ENCODE assay signal across 12 mouse cellular contexts in the genomic region with DNA sequence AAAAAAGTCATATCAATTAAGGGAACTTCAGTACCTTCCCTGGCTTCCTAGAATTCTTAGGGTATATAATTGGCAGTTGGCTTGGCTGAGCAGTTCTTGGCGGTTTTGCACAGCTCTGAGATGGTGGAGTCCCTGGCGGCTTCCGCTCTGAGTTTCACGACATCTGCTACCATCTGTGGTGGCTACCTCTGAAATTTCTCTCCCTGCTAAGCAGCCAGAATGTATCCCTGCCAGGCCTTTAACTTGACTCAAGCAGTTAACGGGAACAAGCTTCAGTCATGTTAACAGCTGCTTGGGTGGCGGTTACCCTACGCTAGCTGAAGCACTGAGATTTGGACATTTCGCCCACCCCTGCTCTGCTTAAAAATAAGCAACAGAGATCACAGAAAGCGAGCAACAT.
DNase-seq lines count a peak whose midpoint lies in the region; ATAC-seq and TF ChIP-seq lines count a peak whose summit lies in the region.
"Had no signal": no experiment of that assay in that cellular context is flagged by ENCODE, and none has a peak within 500 bp of the region (broad histone marks: within the 10 kb centered on the region; RNA-seq: fewer than 3 reads in every experiment).

No protein-coding gene starts in this region.

- no peak for DNase-seq in heart, postnatal 0 days (ENCODE audit: low spot score)
- no peak for DNase-seq in heart, postnatal 36 days
- DNase-seq in stomach, postnatal 0 days (ENCODE audit: low spot score) = no peak
- peak; percentile 33 to 75 for DNase-seq in left cerebral cortex, adult 9 months (ENCODE audit: low spot score in 2 of 2)
- no peak for DNase-seq in liver
- DNase-seq in cerebellum, adult 8-10 months = no peak
- DNase-seq in gastrocnemius, adult 2 months = no peak
- DNase-seq: thymus, adult 18-20 months had no signal

- no peaks in the 10 kb centered on the region for H3K27me3 ChIP-seq in heart, postnatal 0 days (ENCODE audit: control insufficient read depth, insufficient read depth, low read length)
- no peaks in the 10 kb centered on the region for H3K27me3 ChIP-seq in stomach, embryonic 16.5 days (ENCODE audit: control insufficient read depth, insufficient read depth, low read length)
- no peaks in the 10 kb centered on the region for H3K27me3 ChIP-seq in stomach, postnatal 0 days (ENCODE audit: control insufficient read depth, insufficient read depth, low read length)

- H3K4me3 ChIP-seq in heart, postnatal 0 days (ENCODE audit: low read depth, low read length) = no peak overlapping the region
- H3K4me3 ChIP-seq in stomach, embryonic 16.5 days (replicated peaks; ENCODE audit: low read length) = no peak overlapping the region
- no peak overlapping the region for H3K4me3 ChIP-seq in stomach, postnatal 0 days (ENCODE audit: low read depth, low read length)
- H3K4me3 ChIP-seq in gastrocnemius, adult 2 months = no peak overlapping the region
- H3K4me3 ChIP-seq: hindbrain, embryonic 10.5 days; myocyte had no signal

- TF ChIP-seq EP300 in heart, postnatal 0 days (IDR thresholded peaks at IDR 0.05; ENCODE audit: low read depth) = no peak
- TF ChIP-seq EP300 in stomach, postnatal 0 days (optimal IDR thresholded peaks at IDR 0.05) = no peak

- H3K4me1 ChIP-seq in heart, postnatal 0 days (ENCODE audit: control insufficient read depth, insufficient read depth) = no peaks in the 10 kb centered on the region
- no peaks in the 10 kb centered on the region for H3K4me1 ChIP-seq in stomach, embryonic 16.5 days (ENCODE audit: control insufficient read depth, insufficient read depth, low read length)
- H3K4me1 ChIP-seq in stomach, postnatal 0 days (replicated peaks; ENCODE audit: control insufficient read depth, insufficient read depth) = no peaks in the 10 kb centered on the region

- no peaks in the 10 kb centered on the region for H3K9me3 ChIP-seq in heart, postnatal 0 days (replicated peaks; ENCODE audit: control insufficient read depth, low read length)
- H3K9me3 ChIP-seq in stomach, embryonic 16.5 days (replicated peaks; ENCODE audit: control insufficient read depth, low read length) = no peaks in the 10 kb centered on the region
- H3K9me3 ChIP-seq in stomach, postnatal 0 days (ENCODE audit: control insufficient read depth, low read length) = no peaks in the 10 kb centered on the region
- H3K9me3 ChIP-seq: hindbrain, embryonic 10.5 days had no signal

- intact Hi-C loops in heart, postnatal 36 days (cut with DNase I) = no loop called here
- intact Hi-C loops in gastrocnemius, adult 2 months (cut with DNase I) = no loop called here

- 84% methylated on average over 9 of the region's 9 CpGs for WGBS in heart, postnatal 0 days
- whole genome bisulfite sequencing in stomach, embryonic 16.5 days = 61% methylated on average over 9 of the region's 9 CpGs
- WGBS in stomach, postnatal 0 days = 64% methylated on average over 9 of the region's 9 CpGs

- H3K9ac ChIP-seq in heart, postnatal 0 days (replicated peaks; ENCODE audit: low read depth, low read length) = no peak overlapping the region
- H3K9ac ChIP-seq in stomach, embryonic 16.5 days (ENCODE audit: low read length) = no peak overlapping the region
- no peak overlapping the region for H3K9ac ChIP-seq in stomach, postnatal 0 days (ENCODE audit: low read length)

- peak; percentile 44; the same call in 1 of the 2 replicates for ATAC-seq in heart, postnatal 0 days (ENCODE audit: insufficient read depth, low read depth)
- ATAC-seq in stomach, embryonic 16.5 days (ENCODE audit: insufficient read depth, low FRiP score) = peak; percentile 51; the same call in 1 of the 2 replicates
- ATAC-seq in stomach, postnatal 0 days (ENCODE audit: low FRiP score, low TSS enrichment) = no peak
- ATAC-seq: CD4-positive, CD25-positive, alpha-beta regulatory T cell, adult 4 months had no signal

- H3K4me2 ChIP-seq in heart, postnatal 0 days (ENCODE audit: low read depth, low read length) = no peak overlapping the region
- no peak overlapping the region for H3K4me2 ChIP-seq in stomach, embryonic 16.5 days (ENCODE audit: low read depth, low read length)
- no peak overlapping the region for H3K4me2 ChIP-seq in stomach, postnatal 0 days (replicated peaks; ENCODE audit: low read depth)

- no peak overlapping the region for H3K27ac ChIP-seq in heart, postnatal 0 days (ENCODE audit: low read depth)
- peak overlapping the region; percentile 57 for H3K27ac ChIP-seq in stomach, embryonic 16.5 days (ENCODE audit: low read length)
- no peak overlapping the region for H3K27ac ChIP-seq in stomach, postnatal 0 days (replicated peaks)
- no peak overlapping the region for H3K27ac ChIP-seq in gastrocnemius, adult 2 months
- H3K27ac ChIP-seq: hindbrain, embryonic 10.5 days had no signal

- no peaks in the 10 kb centered on the region for H3K36me3 ChIP-seq in heart, postnatal 0 days (replicated peaks; ENCODE audit: control insufficient read depth, insufficient read depth, low read length)
- H3K36me3 ChIP-seq in stomach, embryonic 16.5 days (ENCODE audit: control insufficient read depth, insufficient read depth, low read length) = no peaks in the 10 kb centered on the region
- no peaks in the 10 kb centered on the region for H3K36me3 ChIP-seq in stomach, postnatal 0 days (ENCODE audit: control insufficient read depth, insufficient read depth, low read length)
- H3K36me3 ChIP-seq: hindbrain, embryonic 10.5 days had no signal

- no peak for TF ChIP-seq CTCF in heart, postnatal 0 days (IDR thresholded peaks at IDR 0.05; ENCODE audit: low read depth)
- TF ChIP-seq CTCF in stomach, postnatal 0 days (IDR thresholded peaks at IDR 0.05; ENCODE audit: low read depth) = no peak
- no peak for TF ChIP-seq CTCF in gastrocnemius, adult 2 months (IDR thresholded peaks at IDR 0.05)

Comparison
In these comparisons a context has a peak if more than half of its experiments do, and no peak if none do; other contexts are left out.
1. DNase-seq: peak in left cerebral cortex, adult 9 months (2 of 2); none in heart, postnatal 0 days (single experiment), heart, postnatal 36 days (0 of 2), stomach, postnatal 0 days (single experiment), liver (single experiment), cerebellum, adult 8-10 months (single experiment) and gastrocnemius, adult 2 months (single experiment).